Mouse (Mus musculus) hindbrain, embryonic 12.5 days (tissue): ENCODE data around the gene Coro1b. TPM values are rescaled to one million over a fixed set of nuclear protein-coding genes. Genes with fewer than 3 reads are reported as not detected.
"Not testable (repeated sequence)": the region's sequence is repeated elsewhere in the genome, so short reads cannot be mapped to it uniquely, and the experiment has no call there.

Experiments
- ATAC-seq: fragments of 200-750 bp; cut with Nextera tagmentation; 2 replicates; pipeline ENCODE4 v1.8.0; 2017; ENCODE audit warnings: moderate TSS enrichment; ENCODE audit not compliant: low FRiP score
- H3K27ac ChIP-seq: fragments of 300-500 bp; sonication (generic); 2 replicates; pipeline ENCODE4 v1.5.1; 2016; ENCODE audit warnings: mild to moderate bottlenecking
- H3K27me3 ChIP-seq: fragments of 300-500 bp; sonication (generic); 2 replicates; pipeline ENCODE4 v1.6.1; 2016; ENCODE audit warnings: mild to moderate bottlenecking
- H3K36me3 ChIP-seq: fragments of 300-500 bp; sonication (generic); 2 replicates; pipeline ENCODE4 v1.6.1; 2016; ENCODE audit warnings: mild to moderate bottlenecking
- H3K4me1 ChIP-seq: fragments of 300-500 bp; sonication (generic); 2 replicates; pipeline ENCODE4 v1.6.1; 2016
- H3K4me2 ChIP-seq: fragments of 300-500 bp; sonication (generic); replicated peaks from 2 replicates; pipeline ENCODE4 v1.6.1; 2016; ENCODE audit warnings: mild to moderate bottlenecking
- H3K4me3 ChIP-seq: fragments of 300-500 bp; sonication (generic); 2 replicates; pipeline ENCODE4 v1.5.1; 2016; ENCODE audit warnings: mild to moderate bottlenecking
- H3K9ac ChIP-seq: fragments of 300-500 bp; sonication (generic); 2 replicates; pipeline ENCODE4 v1.6.1; 2016; ENCODE audit warnings: mild to moderate bottlenecking, moderate library complexity
- H3K9me3 ChIP-seq: fragments of 300-500 bp; sonication (generic); replicated peaks from 2 replicates; pipeline ENCODE4 v1.6.1; 2016; ENCODE audit warnings: mild to moderate bottlenecking
- WGBS: fragments of 180-500 bp; shearing (Covaris S2); methylation state at CpG from one replicate; pipeline ENCODE4 v1.1.7; 2016; 5-methylcytosine and 5-hydroxymethylcytosine counted together
- polyA plus RNA-seq: library from polyadenylated mRNA; unstranded; fragments of >200 nt; fragmentation: Nextera tagmentation; extraction: Ambion mirVana; gene quantifications from 2 replicates; pipeline ENCODE4 v1.2.1, GENCODE M21; 2016

The Coro1b gene
- polyA plus RNA-seq, 1 experiment from 2014 or later = 128 TPM

GRCm38 (mm10) chr19:4121896-4122295 lies 26.5 kb upstream of the Coro1b start:
- peak overlapping the region; percentile 49 for H3K4me2 ChIP-seq
- not testable (repeated sequence) for ATAC-seq, H3K27ac ChIP-seq

GRCm38 (mm10) chr19:4122411-4123370 lies 25.7 kb upstream of the Coro1b start:
- 84% methylated on average over 7 of the region's 7 CpGs for WGBS
- no peak for ATAC-seq
- no peak overlapping the region for H3K4me3 ChIP-seq

More at GRCm38 (mm10) chr19:4121896-4122295, 26.5 kb upstream of the Coro1b start:
- WGBS = 55% methylated on average over 6 of the region's 6 CpGs
- H3K36me3 ChIP-seq = peaks cover 11% of the 10 kb centered on the region; the same call in 1 of the 2 replicates
- H3K27me3 ChIP-seq, H3K9me3 ChIP-seq, H3K4me3 ChIP-seq, H3K9ac ChIP-seq: not testable (repeated sequence)
- peaks cover 20% of the 10 kb centered on the region for H3K4me1 ChIP-seq

DNA sequence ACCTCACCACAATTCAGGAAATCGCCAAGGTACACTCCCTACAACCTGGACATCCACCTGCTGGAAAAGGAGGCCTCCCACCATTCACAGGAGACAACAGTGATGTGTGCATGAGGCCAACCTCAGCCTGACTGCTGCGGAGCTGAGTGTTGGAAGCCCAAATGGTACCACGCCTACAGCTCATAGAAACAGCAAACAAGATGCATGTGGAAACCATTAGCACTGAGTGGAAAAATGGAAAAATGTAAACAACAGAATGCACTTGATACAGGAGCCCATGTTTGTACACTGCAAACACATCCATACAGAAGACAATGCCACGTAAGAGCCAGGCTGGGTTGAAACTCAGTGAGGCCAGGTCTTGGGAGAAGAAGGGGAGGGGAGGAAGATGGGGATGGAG lies 24.0 kb upstream of the Coro1b start:
- Histone ChIP-seq H3K9ac (no peak overlapping the region), H3K27ac (no peak overlapping the region), H3K27me3 (no peaks in the 10 kb centered on the region), H3K9me3 (no peaks in the 10 kb centered on the region), H3K4me1 (peaks cover 29% of the 10 kb centered on the region), H3K36me3 (peaks cover 17% of the 10 kb centered on the region), H3K4me2 (no peak overlapping the region), H3K4me3 (no peak overlapping the region)
- WGBS = 82% methylated on average over 4 of the region's 4 CpGs
- no peak for ATAC-seq

More at GRCm38 (mm10) chr19:4122411-4123370, 25.7 kb upstream of the Coro1b start:
- Histone ChIP-seq H3K9me3 (no peaks in the 10 kb centered on the region), H3K4me2 (no peak overlapping the region), H3K9ac (no peak overlapping the region), H3K4me1 (peaks cover 28% of the 10 kb centered on the region), H3K27me3 (no peaks in the 10 kb centered on the region), H3K27ac (no peak overlapping the region), H3K36me3 (peaks cover 6% of the 10 kb centered on the region)

DNA sequence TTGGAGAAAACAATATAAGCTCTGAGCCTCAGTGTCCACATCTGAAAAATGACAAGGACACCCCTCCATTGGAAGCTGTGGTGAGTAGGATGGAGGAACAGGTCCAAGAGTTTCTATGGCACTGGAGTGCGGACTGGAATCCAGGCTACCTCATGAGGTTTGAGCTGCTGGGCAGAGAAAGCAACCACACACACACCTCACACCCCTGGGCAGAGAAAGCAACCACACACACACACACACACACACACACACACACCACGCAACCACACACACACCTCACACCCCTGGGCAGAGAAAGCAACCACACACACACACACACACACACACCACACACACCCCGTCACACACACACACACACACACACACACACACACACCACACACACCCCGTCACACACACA lies 23.2 kb upstream of the Coro1b start:
- H3K27me3 ChIP-seq, ATAC-seq, H3K9me3 ChIP-seq: not testable (repeated sequence)
- peak overlapping the region; percentile 67 for H3K4me2 ChIP-seq
- H3K4me3 ChIP-seq = peak overlapping the region; percentile 62
- WGBS = 61% methylated on average over 1 of the region's 4 CpGs
- peaks cover 25% of the 10 kb centered on the region for H3K4me1 ChIP-seq
- peak overlapping the region; percentile 76 for H3K9ac ChIP-seq
- peak overlapping the region; percentile 64; the same call in 1 of the 2 replicates for H3K27ac ChIP-seq
- H3K36me3 ChIP-seq = peaks cover 25% of the 10 kb centered on the region

DNA sequence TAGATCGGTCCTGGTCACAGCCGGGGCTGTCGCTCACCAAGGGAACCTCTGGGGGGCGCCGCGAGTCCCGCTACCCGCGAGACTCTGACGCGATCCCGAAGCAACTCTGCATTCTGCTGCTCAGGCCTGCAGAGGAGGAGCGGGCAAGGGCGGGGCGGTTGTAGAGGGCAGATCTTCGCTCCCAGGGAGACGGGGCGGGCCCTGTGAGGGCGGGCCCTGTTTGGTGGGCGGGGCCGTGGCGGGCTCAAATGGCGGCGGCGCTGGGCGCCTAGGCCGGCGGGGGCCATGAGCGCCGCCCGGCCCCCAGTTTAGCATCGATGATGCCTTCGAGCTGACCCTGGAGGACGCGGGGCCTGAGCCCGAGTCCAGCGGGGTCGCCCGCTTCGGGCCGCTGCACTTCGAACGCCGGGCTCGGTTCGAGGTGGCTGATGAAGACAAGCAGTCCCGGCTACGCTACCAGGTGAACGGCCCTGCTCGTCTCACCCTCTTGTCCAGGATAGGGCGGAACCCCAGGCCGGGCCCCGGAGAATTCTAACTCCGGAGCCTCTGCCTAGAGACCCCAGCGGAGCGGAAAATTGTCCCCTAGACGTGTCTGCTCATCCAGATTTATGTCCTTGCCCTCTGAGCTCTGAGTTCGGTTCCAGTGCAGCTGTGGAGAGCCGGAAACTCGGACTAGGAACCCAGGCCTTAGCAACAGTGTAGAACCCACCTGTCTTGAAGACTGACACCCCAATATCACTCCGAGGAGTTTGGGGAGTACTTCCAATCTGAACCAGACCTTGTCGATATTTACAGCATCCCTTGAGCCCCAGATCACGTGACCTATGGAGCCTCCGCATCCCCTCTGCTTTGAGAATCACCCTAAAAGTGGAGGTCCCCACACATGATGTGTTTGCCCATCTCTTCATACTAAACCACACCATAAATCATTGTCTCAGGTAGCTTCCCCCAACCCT lies 22.4 kb upstream of the Coro1b start, which contains the start of gene Aip:
Gene Aip (minus strand): TSS at position 118 of the 956 bp plus-strand sequence.
- Histone ChIP-seq H3K9ac (peak within 1 kb of the TSS; percentile 76), H3K27me3 (no peaks in the 10 kb centered on the region), H3K27ac (peak within 1 kb of the TSS; percentile 64; the same call in 1 of the 2 replicates), H3K9me3 (no peaks in the 10 kb centered on the region), H3K4me2 (peak within 1 kb of the TSS; percentile 67), H3K4me1 (peaks cover 18% of the 10 kb centered on the region), H3K36me3 (peaks cover 30% of the 10 kb centered on the region), H3K4me3 (peak within 1 kb of the TSS; percentile 62)
- WGBS = under 1% methylated on average over 58 of the region's 64 CpGs
- peak; percentile 93 for ATAC-seq

- Histone ChIP-seq H3K27me3 (no peaks in the 10 kb centered on the region), H3K9ac (peak overlapping the region; percentile 76), H3K4me2 (peak overlapping the region; percentile 67), H3K27ac (no peak overlapping the region), H3K4me1 (peaks cover 18% of the 10 kb centered on the region), H3K36me3 (peaks cover 39% of the 10 kb centered on the region), H3K4me3 (peak overlapping the region; percentile 62), H3K9me3 (no peaks in the 10 kb centered on the region)
- no peak for ATAC-seq
- 74% methylated on average over 7 of the region's 7 CpGs for WGBS
Observed at GRCm38 (mm10) chr19:4126759-4127495, 21.5 kb upstream of the Coro1b start.

GRCm38 (mm10) chr19:4129462-4129861 lies 19.0 kb upstream of the Coro1b start:
- peaks cover 54% of the 10 kb centered on the region for H3K36me3 ChIP-seq
- ATAC-seq = no peak
- no peak overlapping the region for H3K9ac ChIP-seq
- 95% methylated on average over 7 of the region's 7 CpGs for WGBS
- no peak overlapping the region for H3K27ac ChIP-seq
- no peaks in the 10 kb centered on the region for H3K9me3 ChIP-seq
- no peak overlapping the region for H3K4me2 ChIP-seq
- H3K4me3 ChIP-seq = no peak overlapping the region
- H3K27me3 ChIP-seq = no peaks in the 10 kb centered on the region
- H3K4me1 ChIP-seq = peaks cover 18% of the 10 kb centered on the region

- 85% methylated on average over 4 of the region's 4 CpGs for WGBS
Observed at GRCm38 (mm10) chr19:4130106-4130505, 18.3 kb upstream of the Coro1b start.

GRCm38 (mm10) chr19:4131075-4131474 lies 17.3 kb upstream of the Coro1b start:
- no peak overlapping the region for H3K4me2 ChIP-seq
- ATAC-seq = no peak
- no peak overlapping the region for H3K4me3 ChIP-seq
- H3K9me3 ChIP-seq = no peaks in the 10 kb centered on the region
- peaks cover 54% of the 10 kb centered on the region for H3K36me3 ChIP-seq
- no peak overlapping the region for H3K27ac ChIP-seq
- H3K9ac ChIP-seq = no peak overlapping the region
- no peaks in the 10 kb centered on the region for H3K27me3 ChIP-seq
- WGBS = 92% methylated on average over 5 of the region's 5 CpGs
- H3K4me1 ChIP-seq = peaks cover 15% of the 10 kb centered on the region

More at GRCm38 (mm10) chr19:4130106-4130505, 18.3 kb upstream of the Coro1b start:
- H3K4me3 ChIP-seq = no peak overlapping the region
- peaks cover 54% of the 10 kb centered on the region for H3K36me3 ChIP-seq
- H3K9ac ChIP-seq = no peak overlapping the region
- no peak overlapping the region for H3K4me2 ChIP-seq
- ATAC-seq = no peak
- H3K27me3 ChIP-seq = no peaks in the 10 kb centered on the region
- no peak overlapping the region for H3K27ac ChIP-seq
- H3K4me1 ChIP-seq = peaks cover 17% of the 10 kb centered on the region
- H3K9me3 ChIP-seq = no peaks in the 10 kb centered on the region

- Histone ChIP-seq H3K27me3 (no peaks in the 10 kb centered on the region), H3K9ac (no peak overlapping the region), H3K36me3 (peaks cover 54% of the 10 kb centered on the region), H3K9me3 (no peaks in the 10 kb centered on the region), H3K4me3 (no peak overlapping the region), H3K27ac (no peak overlapping the region), H3K4me1 (peaks cover 10% of the 10 kb centered on the region), H3K4me2 (no peak overlapping the region)
- ATAC-seq = no peak
- 91% methylated on average over 2 of the region's 2 CpGs for WGBS
Observed at GRCm38 (mm10) chr19:4131768-4132167, 16.7 kb upstream of the Coro1b start.

DNA sequence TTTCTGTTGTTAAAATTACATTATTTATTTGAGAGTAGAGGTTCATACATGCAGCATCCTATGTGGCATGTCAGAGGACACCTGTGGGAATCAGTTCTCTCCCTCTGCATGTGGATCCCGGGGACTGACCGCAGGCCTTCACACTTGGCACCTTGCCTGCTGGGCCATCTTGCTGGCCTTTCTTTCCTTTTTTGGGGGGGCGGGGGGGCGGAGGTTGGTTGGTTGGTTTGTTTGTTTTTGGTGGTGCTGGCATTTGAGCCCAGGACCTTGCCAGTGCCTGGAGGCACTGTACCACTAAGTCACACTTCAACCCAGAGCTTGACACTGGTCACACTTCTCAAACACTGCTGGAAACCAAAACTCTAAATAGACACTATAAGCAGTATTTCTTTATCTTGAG lies 14.1 kb upstream of the Coro1b start:
- H3K9me3 ChIP-seq = no peaks in the 10 kb centered on the region
- no peak overlapping the region for H3K4me2 ChIP-seq
- no peak for ATAC-seq
- no peak overlapping the region for H3K4me3 ChIP-seq
- H3K27ac ChIP-seq = no peak overlapping the region
- H3K36me3 ChIP-seq = peaks cover 38% of the 10 kb centered on the region
- H3K27me3 ChIP-seq = no peaks in the 10 kb centered on the region
- no peak overlapping the region for H3K9ac ChIP-seq
- 85% methylated on average over 4 of the region's 4 CpGs for WGBS
- no peaks in the 10 kb centered on the region for H3K4me1 ChIP-seq
